Mouse (Mus musculus) T-helper 1 cell (primary cell): ENCODE measurements around the gene Cntln.

Experiments
- in situ Hi-C: fragments of 300-600 bp; cut with MboI, MseI; formaldehyde crosslinking; loops from one replicate; pipeline ENCODE4 v1.15.1; 2025; ENCODE audit warnings: high pct_unique_total_duplicates

Cntln gene

DNA sequence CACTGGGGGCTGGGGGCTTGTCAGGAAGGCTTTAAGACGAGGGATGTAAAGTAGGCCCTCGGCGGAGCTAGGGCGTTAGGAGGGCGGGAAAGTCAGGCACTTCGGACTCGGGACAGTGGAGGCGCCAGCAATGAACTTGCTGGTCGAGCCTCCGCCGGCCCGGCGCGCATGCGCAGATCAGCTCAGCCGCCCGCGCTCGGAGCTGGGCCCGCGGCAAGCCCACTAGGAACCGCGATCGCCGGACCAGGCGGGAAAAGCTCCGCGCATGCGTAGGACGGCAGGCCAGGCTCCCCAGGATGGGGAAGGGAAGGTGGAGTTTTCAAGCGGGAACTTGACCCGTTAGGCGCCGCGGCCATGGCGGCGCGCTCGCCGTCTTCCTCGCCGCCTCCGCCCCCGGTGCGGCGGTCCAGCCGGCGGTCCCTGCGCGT, at the start of gene Cntln:
TSS of gene Cntln (plus strand) at position 199 of the 428 bp plus-strand sequence.
- in situ Hi-C loops, result no loop called here

GRCm38 (mm10) chr4:84836979-84837378, 47.1 kb upstream of the Cntln start:
- in situ Hi-C loops, result no loop called here

DNA sequence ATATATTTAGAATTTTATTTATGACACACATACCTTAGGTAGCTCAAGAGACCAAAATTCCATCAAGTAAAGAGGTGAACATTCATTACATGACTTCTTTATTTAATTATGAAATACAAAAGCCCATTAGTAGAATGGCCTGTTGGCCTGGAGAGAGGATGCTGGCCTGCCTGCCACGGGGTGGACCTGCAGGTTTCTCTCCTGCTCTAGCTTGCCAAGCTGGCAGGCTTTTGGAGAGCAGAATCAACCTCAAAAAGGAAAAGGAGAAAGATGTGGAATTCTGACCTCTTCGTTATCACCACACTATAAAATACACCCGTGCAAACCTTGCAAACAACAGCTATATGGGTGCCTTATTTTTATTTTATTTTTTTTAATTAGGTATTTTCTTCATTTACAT, 45.6 kb upstream of the Cntln start:
- in situ Hi-C loops, result no loop called here

DNA sequence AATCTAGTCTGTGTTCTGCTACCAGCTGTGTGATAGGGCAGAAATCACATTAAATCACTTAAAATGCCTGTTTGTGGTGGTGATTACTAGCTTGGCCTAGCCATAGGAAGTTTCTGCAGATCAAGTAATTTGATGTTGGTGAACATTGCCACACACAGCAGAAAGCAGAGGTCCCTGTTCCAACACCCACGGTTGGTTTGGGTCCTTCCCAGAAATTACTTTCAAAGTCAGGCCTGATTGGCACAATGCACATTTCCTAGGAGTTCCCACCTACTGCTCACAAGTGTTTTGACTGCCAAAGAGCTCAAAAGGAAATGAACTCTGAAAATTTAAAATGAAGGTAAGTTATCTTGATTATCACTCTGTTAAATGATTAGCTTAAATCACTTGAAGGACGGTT, 44.6 kb upstream of the Cntln start:
- in situ Hi-C loops, result no loop called here

DNA sequence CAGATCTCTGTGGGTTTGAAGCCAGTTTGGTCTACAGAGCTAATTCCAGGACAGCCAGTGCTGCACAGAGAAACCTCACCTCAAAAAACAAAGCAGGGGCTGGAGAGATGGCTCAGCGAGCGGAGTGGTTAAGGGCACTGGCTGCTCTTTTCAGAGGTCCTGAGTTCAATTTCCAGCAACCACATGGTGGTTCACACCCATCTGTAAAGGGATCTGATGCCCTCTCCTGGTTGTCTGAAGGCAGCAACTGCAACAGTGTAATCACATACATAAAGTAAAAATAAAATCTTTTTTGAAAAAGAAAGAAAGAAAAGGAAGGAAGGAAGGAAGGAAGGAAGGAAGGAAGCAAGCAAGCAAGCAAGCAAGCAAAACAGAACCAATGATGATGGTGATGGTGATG, 26.5 kb upstream of the Cntln start:
- in situ Hi-C loops, result no loop called here

- in situ Hi-C loops, result loop anchor here (5.0 kb wide), 1 partner anchor 216 kb away; no protein-coding TSS in a partner anchor
Observed at GRCm38 (mm10) chr4:84876347-84876746, 7.8 kb upstream of the Cntln start.

DNA sequence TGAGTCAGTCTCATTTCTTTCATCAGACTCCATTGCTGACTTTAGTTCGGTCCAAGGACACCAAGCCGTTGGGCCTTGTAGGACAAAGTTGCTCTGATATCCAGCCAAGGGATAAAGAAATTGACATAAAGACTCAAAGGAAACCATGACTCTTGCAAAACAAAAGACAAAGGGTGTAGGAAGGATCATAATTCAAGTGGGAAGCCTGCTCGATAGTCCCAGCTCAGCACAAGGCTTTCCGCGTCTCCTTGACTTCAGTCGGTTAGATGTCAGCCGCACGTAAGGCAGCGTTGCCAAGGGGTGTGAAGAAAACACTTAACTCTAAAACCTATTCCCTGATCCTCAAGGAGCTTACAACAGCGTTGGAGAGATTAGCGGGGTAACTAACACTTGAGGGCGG, 463 bp upstream of the Cntln start:
- in situ Hi-C loops, result no loop called here

GRCm38 (mm10) chr4:84884539-84885270, 596 bp downstream of the Cntln start:
- in situ Hi-C loops, result no loop called here

DNA sequence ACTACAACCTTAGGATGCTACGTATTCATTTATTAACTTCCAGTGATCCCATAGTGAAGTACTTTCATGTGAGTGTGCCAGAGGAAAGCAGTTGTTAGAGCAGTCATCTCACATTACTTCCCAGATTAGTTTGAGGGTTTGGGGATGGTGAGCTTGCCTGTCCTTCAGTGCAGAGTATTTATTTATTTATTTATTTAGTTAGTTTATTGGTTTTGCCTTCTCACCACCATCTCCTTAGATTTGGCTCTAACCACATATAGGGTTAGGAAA, 1.1 kb downstream of the Cntln start:
- in situ Hi-C loops, result no loop called here

GRCm38 (mm10) chr4:84918393-84918792, 34.3 kb downstream of the Cntln start:
- in situ Hi-C loops, result no loop called here

GRCm38 (mm10) chr4:84934342-84934929, 50.3 kb downstream of the Cntln start:
- in situ Hi-C loops, result no loop called here

DNA sequence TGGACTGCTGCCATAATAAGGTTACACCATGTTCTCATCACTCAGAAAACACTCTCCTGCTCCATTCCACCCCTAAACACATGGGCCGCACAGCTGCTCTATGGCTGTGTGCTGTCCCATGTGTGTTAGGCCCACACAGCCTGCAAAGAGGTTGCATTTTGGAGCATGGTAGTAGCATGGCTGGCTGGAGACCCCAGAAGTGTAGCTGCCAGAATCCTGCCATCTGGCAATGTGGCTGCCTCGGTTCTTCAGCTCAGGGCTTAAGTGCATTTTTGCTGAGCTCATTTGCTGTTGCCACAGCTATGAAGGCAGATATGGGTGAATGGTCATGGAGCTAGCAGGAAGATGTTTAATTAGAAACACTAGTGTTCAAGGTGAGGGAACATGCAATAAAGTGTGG, 58.0 kb downstream of the Cntln start:
- in situ Hi-C loops, result no loop called here

DNA sequence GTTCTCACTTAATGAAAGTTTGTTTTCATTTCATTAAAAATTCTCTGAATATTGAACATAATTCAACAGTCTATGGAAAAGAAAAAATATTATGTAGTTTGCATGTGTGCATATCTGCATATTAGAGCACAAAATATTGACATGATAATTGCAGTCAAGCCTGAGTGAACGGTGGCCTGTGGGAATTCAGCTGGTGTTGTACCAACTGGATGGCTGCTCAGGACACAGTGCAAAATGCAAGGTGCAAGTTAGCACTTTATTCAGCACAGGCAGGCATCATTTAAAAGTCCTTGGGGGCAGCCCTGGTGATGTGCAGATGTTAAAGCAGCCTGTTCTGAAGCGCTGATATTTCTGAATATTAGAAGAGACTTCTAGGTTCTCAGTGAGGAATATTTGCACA, 58.5 kb downstream of the Cntln start:
- in situ Hi-C loops, result no loop called here

- in situ Hi-C loops, result no loop called here
Observed at GRCm38 (mm10) chr4:84944100-84944499, 60.0 kb downstream of the Cntln start.

DNA sequence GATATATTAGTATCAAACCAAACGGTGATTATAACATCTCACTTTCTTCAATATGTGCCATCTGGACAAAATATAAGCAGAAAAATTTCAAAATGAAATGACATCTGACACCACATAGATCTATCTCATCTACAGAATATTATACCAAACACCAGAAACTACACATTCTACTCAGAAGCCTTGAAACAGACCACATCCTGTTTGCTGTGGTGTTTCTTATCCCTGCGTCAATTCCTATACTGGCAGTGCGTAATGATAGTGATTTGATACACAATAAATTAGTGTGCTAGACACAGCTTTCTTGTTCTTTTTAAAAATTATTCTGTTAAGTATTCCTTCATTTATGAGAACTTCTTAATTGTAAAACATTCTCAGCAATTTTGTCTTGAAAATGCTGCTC, 62.3 kb downstream of the Cntln start:
- in situ Hi-C loops, result no loop called here

DNA sequence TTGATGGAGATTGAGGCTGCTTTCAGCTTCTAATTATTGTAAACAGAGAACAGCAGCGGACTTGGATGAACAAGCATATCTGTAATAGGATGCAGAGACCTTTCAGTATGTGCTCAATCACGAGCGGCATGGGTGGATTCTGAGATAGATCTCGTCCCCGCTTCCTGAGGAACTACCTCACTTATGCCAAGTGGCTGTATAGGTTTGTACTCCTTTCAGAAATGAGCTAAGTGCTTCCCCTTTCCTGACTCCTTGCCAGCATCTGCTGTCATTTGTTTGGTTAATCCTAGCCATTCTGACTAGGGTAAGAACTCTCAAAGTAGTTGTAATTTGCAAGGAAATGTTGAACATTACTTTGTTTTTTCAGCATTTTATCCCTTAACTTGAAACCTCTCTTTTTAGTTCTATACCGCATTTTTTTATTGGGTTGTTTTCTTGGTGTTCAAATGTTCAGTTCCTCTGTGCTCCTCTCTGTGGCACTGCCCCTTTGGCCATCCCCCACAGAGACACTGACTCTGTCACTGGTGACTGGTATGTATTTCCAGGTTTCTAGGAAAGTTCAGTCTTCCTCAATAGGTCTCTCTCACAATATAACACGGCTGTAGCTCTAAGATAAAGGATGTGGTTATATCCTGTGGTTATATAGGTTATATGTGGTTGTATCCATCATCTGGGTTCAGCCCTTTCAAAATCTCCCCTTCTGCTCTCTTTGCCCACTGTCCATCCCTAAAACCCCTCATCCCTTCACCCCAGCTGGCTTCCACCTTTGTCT, 93.0 kb downstream of the Cntln start:
- in situ Hi-C loops, result no loop called here

DNA sequence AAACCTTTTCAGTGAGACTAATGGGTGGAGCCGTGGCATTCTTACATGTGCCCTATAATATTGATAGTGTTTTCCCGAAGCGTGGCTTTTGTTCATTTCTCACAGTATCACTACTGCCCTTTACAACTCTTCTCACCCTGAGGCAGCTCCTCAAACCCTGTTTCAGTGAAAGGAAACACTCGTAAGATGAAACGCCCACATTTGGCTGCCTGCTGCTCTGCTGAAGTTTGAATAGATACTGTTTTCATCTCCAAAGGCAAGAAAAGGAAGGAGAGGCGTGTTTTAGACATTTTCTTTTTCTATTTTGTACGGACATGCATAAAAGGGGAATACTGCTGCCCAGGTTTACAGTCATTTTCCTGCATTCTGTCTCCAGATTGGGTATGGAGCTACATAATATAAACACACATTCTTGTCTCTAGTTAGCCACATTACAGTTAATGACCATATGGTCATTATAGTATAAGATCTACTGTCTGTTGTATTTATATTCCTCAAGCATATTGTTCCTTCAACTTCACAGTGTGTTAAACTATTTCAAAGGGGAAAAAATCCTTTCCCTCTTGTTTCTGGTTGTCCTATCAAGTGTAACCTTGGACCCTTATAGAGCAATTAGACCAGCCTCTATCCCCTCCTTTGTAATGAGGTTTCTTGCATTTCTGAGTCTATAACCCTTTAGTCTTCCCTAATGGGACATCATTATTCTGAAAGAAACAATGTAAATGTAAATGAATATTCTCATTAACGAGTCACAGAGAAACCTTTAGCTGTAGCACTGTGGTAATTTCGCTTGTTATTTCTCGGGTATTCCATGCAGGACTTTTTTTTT, 111.6 kb downstream of the Cntln start:
- in situ Hi-C loops, result loop anchor here (10.0 kb wide), 1 partner anchor 1169 kb away; no protein-coding TSS in a partner anchor

- in situ Hi-C loops, result no loop called here
Observed at GRCm38 (mm10) chr4:85005581-85005980, 121.5 kb downstream of the Cntln start.

- in situ Hi-C loops, result no loop called here
Observed at GRCm38 (mm10) chr4:85006789-85007188, 122.7 kb downstream of the Cntln start.

GRCm38 (mm10) chr4:85010846-85011245, 126.7 kb downstream of the Cntln start:
- in situ Hi-C loops, result no loop called here

DNA sequence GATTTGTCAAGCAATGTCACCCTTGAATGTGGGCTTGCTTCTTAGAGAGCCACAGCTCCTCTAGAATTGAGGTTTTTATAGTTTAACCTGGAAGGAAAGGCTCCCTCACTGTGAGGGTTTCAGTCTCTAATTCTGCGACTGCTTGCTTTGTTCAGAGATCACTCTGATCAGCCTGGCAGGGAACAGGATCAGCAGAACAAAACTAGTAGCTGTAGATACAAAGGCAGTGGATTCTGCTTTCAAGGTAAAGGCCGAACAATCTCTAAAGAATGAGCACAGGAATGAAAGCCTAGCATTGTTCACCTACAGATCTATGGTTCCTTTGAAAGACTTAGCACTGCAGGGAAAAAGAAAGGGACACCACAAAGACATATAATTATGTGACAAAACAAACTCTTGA, 161.6 kb downstream of the Cntln start:
- in situ Hi-C loops, result no loop called here

DNA sequence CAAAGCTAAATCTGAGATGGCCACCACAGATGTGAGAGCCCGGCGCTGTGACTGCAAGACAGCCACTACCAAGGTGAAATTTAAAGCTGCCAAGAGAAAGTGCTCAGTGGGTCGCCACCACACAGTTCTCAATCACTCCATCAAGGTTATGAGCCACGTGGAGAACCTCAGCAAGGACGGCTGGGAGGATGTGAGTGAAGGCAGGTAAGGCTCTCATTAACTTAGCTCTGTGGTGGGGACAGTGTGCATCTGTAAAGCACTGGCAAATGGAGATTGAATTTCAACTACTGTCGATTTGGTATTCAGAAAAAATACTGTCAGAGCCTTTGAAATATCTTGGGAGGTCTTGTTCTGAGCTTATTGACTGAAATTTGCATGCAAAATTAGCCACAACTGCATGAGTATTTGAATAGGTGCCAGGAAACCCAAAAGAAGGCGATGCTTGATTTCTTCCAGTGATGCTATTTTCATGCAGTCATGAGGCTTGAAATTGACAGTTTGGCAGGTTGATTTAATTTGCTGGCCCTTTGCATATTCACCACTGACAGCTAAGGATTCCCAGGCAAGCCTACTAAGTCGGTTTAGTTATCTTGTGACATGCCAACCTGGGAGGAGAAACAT, 165.9 kb downstream of the Cntln start:
- in situ Hi-C loops, result no loop called here
